Mouse (Mus musculus): ENCODE results near the gene Nrarp. TPM values are rescaled to one million over a fixed set of nuclear protein-coding genes. Genes with fewer than 3 reads are reported as not detected.

Gene Nrarp
- polyA plus RNA-seq, 1 experiment from 2014 or later = 14.1 TPM

GRCm38 (mm10) chr2:25231038-25231437, 50.5 kb downstream of the Nrarp start:
- no peaks in the 10 kb centered on the region for H3K36me3 ChIP-seq (ENCODE audit: insufficient read depth, low read length)
- ATAC-seq = no peak
- H3K4me2 ChIP-seq (replicated peaks; ENCODE audit: low read depth, low read length) = no peak overlapping the region
- no peaks in the 10 kb centered on the region; the same call in 1 of the 2 replicates for H3K4me1 ChIP-seq (ENCODE audit: insufficient read depth, low read depth, low read length)
- H3K27me3 ChIP-seq (replicated peaks; ENCODE audit: insufficient read depth, low read length) = no peaks in the 10 kb centered on the region; the same call in 1 of the 2 replicates
- WGBS = 54% methylated on average over 12 of the region's 12 CpGs
- H3K27ac ChIP-seq (ENCODE audit: low read length) = no peak overlapping the region
- no peaks in the 10 kb centered on the region for H3K9me3 ChIP-seq (ENCODE audit: low read length)
- TF ChIP-seq CTCF (IDR thresholded peaks at IDR 0.05) (no peak), EP300 (IDR thresholded peaks at IDR 0.05) (no peak)
- H3K9ac ChIP-seq (replicated peaks; ENCODE audit: low read depth) = no peak overlapping the region
- DNase-seq (ENCODE audit: low spot score) = no peak
- no peak overlapping the region for H3K4me3 ChIP-seq (ENCODE audit: low read depth, low read length)

Other genes with a start within 250 kb of the Nrarp start
- gene Arrdc1, start 245.5 kb upstream of the Nrarp start, polyA plus RNA-seq (2015; fragmentation: Nextera tagmentation; extraction: Ambion mirVana) = 174 and 180 TPM in 2 replicates
- 5.0 and 7.3 TPM in 2 replicates for gene Zmynd19, start 231.0 kb upstream of the Nrarp start, polyA plus RNA-seq (2015; fragmentation: Nextera tagmentation; extraction: Ambion mirVana)
- gene Dph7, start 218.4 kb upstream of the Nrarp start, polyA plus RNA-seq (2015; fragmentation: Nextera tagmentation; extraction: Ambion mirVana) = 12.3 and 13.3 TPM in 2 replicates
- 90.0 and 98.4 TPM in 2 replicates for gene Mrpl41, start 205.7 kb upstream of the Nrarp start, polyA plus RNA-seq (2015; fragmentation: Nextera tagmentation; extraction: Ambion mirVana)
- 8.4 and 8.6 TPM in 2 replicates for gene Pnpla7, start 204.7 kb upstream of the Nrarp start, polyA plus RNA-seq (2015; fragmentation: Nextera tagmentation; extraction: Ambion mirVana)
- gene Nsmf, start 126.4 kb upstream of the Nrarp start, polyA plus RNA-seq (2015; fragmentation: Nextera tagmentation; extraction: Ambion mirVana) = 49.3 and 50.2 TPM in 2 replicates
- 3.0 and 3.4 TPM in 2 replicates for gene Entpd8, start 100.5 kb upstream of the Nrarp start, polyA plus RNA-seq (2015; fragmentation: Nextera tagmentation; extraction: Ambion mirVana)
- 11.9 and 14.6 TPM in 2 replicates for gene Noxa1, start 85.6 kb upstream of the Nrarp start, polyA plus RNA-seq (2015; fragmentation: Nextera tagmentation; extraction: Ambion mirVana)
- gene Tor4a, start 16.1 kb downstream of the Nrarp start, polyA plus RNA-seq (2015; fragmentation: Nextera tagmentation; extraction: Ambion mirVana) = 13.8 and 14.8 TPM in 2 replicates
- 74.0 and 80.1 TPM in 2 replicates for gene Nelfb, start 30.7 kb downstream of the Nrarp start, polyA plus RNA-seq (2015; fragmentation: Nextera tagmentation; extraction: Ambion mirVana)
- gene Stpg3, start 33.9 kb downstream of the Nrarp start, polyA plus RNA-seq (2015; fragmentation: Nextera tagmentation; extraction: Ambion mirVana) = 0.12 TPM in 1 of 2 replicates, not detected in the other
- gene Fam166a, start 38.0 kb downstream of the Nrarp start, polyA plus RNA-seq (2015; fragmentation: Nextera tagmentation; extraction: Ambion mirVana) = 0.32 and 0.98 TPM in 2 replicates
- gene Tubb4b, start 43.9 kb downstream of the Nrarp start, polyA plus RNA-seq (2015; fragmentation: Nextera tagmentation; extraction: Ambion mirVana) = 344 and 386 TPM in 2 replicates
- gene Slc34a3, start 53.6 kb downstream of the Nrarp start, polyA plus RNA-seq (2015; fragmentation: Nextera tagmentation; extraction: Ambion mirVana) = not detected in 2 replicates
- gene Rnf224, start 56.0 kb downstream of the Nrarp start, polyA plus RNA-seq (2015; fragmentation: Nextera tagmentation; extraction: Ambion mirVana) = 0.10 TPM in 1 of 2 replicates, not detected in the other
- 3.4 TPM in 2 replicates for gene Rnf208, start 61.5 kb downstream of the Nrarp start, polyA plus RNA-seq (2015; fragmentation: Nextera tagmentation; extraction: Ambion mirVana)
- 0.69 and 0.85 TPM in 2 replicates for gene Cysrt1, start 61.7 kb downstream of the Nrarp start, polyA plus RNA-seq (2015; fragmentation: Nextera tagmentation; extraction: Ambion mirVana)
- 4.1 and 4.3 TPM in 2 replicates for gene AL732309.1, start 66.1 kb downstream of the Nrarp start, polyA plus RNA-seq (2015; fragmentation: Nextera tagmentation; extraction: Ambion mirVana)
- 43.2 and 44.9 TPM in 2 replicates for gene Tmem203, start 74.7 kb downstream of the Nrarp start, polyA plus RNA-seq (2015; fragmentation: Nextera tagmentation; extraction: Ambion mirVana)
- 7.2 and 7.4 TPM in 2 replicates for gene Tprn, start 81.9 kb downstream of the Nrarp start, polyA plus RNA-seq (2015; fragmentation: Nextera tagmentation; extraction: Ambion mirVana)
- gene Ssna1, start 91.7 kb downstream of the Nrarp start, polyA plus RNA-seq (2015; fragmentation: Nextera tagmentation; extraction: Ambion mirVana) = 146 and 173 TPM in 2 replicates
- gene Anapc2, start 91.7 kb downstream of the Nrarp start, polyA plus RNA-seq (2015; fragmentation: Nextera tagmentation; extraction: Ambion mirVana) = 88.4 and 89.0 TPM in 2 replicates
- gene Tmem210, start 107.4 kb downstream of the Nrarp start, polyA plus RNA-seq (2015; fragmentation: Nextera tagmentation; extraction: Ambion mirVana) = not detected in 2 replicates
- gene Lrrc26, start 109.2 kb downstream of the Nrarp start, polyA plus RNA-seq (2015; fragmentation: Nextera tagmentation; extraction: Ambion mirVana) = 42.2 and 46.5 TPM in 2 replicates
- 0.30 and 0.36 TPM in 2 replicates for gene Grin1, start 138.4 kb downstream of the Nrarp start, polyA plus RNA-seq (2015; fragmentation: Nextera tagmentation; extraction: Ambion mirVana)
- gene Man1b1, start 151.6 kb downstream of the Nrarp start, polyA plus RNA-seq (2015; fragmentation: Nextera tagmentation; extraction: Ambion mirVana) = 36.8 and 40.9 TPM in 2 replicates
- 10.5 and 11.1 TPM in 2 replicates for gene Dpp7, start 175.6 kb downstream of the Nrarp start, polyA plus RNA-seq (2015; fragmentation: Nextera tagmentation; extraction: Ambion mirVana)
- 74.4 and 75.5 TPM in 2 replicates for gene Uap1l1, start 184.9 kb downstream of the Nrarp start, polyA plus RNA-seq (2015; fragmentation: Nextera tagmentation; extraction: Ambion mirVana)
- gene Sapcd2, start 191.6 kb downstream of the Nrarp start, polyA plus RNA-seq (2015; fragmentation: Nextera tagmentation; extraction: Ambion mirVana) = 2.2 and 2.4 TPM in 2 replicates
- gene Entpd2, start 215.1 kb downstream of the Nrarp start, polyA plus RNA-seq (2015; fragmentation: Nextera tagmentation; extraction: Ambion mirVana) = 2.6 and 2.8 TPM in 2 replicates
- 42.7 and 45.3 TPM in 2 replicates for gene Npdc1, start 218.6 kb downstream of the Nrarp start, polyA plus RNA-seq (2015; fragmentation: Nextera tagmentation; extraction: Ambion mirVana)
- gene Fut7, start 242.5 kb downstream of the Nrarp start, polyA plus RNA-seq (2015; fragmentation: Nextera tagmentation; extraction: Ambion mirVana) = 0.32 and 0.45 TPM in 2 replicates
- 2.7 and 4.0 TPM in 2 replicates for gene Abca2, start 247.9 kb downstream of the Nrarp start, polyA plus RNA-seq (2015; fragmentation: Nextera tagmentation; extraction: Ambion mirVana)